Mouse (Mus musculus): ENCODE measurements around the gene Alg9. TPM values are rescaled to one million over a fixed set of nuclear protein-coding genes. Genes with fewer than 3 reads are reported as not detected.
A peak's percentile ranks its signal among the peaks of the same experiment; 100 is the strongest.
"Not testable (repeated sequence)": the region's sequence is repeated elsewhere in the genome, so short reads cannot be mapped to it uniquely, and the experiment has no call there.

Gene Alg9
- polyA plus RNA-seq, 2 experiments from 2014 or later = 9.2 to 9.9 TPM

DNA sequence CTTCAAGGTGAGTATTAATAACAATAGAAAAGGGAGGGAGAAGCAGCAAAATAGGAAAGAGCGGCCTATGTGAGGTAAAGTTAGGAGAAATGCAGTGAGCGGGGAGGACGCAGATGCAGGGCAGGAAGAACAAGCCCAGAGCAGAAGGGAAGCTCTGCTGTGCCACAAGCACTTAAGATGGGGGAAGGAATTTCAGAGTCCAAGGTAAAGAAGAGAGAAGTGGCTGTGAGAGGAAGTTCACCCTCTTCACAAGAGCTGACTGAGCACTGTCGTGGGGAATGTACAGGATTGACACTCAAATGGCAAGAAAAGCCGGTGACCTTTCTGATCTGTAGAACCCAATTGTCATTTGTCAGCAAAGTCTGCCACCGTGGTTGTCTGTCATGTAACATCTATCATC, 43.2 kb downstream of the Alg9 start:
- ATAC-seq = no peak

- no peak for ATAC-seq
These were observed 44.9 kb downstream of the Alg9 start for GRCm38 (mm10) chr9:50819716-50820115.

- no peak for ATAC-seq
These were observed 46.8 kb downstream of the Alg9 start for GRCm38 (mm10) chr9:50821651-50822050.

DNA sequence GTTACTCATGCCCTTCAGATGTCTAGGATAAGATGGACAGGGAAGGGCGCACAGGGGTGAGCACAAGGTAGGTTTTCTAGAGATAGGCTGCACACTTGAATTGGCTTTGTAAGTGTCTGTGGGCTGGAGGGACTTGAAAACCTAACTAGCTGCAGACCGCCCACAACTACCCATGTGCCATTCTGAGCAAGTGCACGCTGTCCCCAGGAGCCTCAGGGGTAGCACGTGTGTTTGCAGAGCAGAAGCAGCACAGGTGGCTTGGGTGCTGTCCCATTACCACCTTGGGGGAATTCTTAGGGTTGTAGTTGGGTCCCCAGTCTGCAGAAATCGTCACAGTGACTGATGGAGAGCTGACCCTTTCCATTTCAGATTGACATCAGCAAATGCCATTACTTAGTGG, 47.4 kb downstream of the Alg9 start:
- no peak for ATAC-seq

DNA sequence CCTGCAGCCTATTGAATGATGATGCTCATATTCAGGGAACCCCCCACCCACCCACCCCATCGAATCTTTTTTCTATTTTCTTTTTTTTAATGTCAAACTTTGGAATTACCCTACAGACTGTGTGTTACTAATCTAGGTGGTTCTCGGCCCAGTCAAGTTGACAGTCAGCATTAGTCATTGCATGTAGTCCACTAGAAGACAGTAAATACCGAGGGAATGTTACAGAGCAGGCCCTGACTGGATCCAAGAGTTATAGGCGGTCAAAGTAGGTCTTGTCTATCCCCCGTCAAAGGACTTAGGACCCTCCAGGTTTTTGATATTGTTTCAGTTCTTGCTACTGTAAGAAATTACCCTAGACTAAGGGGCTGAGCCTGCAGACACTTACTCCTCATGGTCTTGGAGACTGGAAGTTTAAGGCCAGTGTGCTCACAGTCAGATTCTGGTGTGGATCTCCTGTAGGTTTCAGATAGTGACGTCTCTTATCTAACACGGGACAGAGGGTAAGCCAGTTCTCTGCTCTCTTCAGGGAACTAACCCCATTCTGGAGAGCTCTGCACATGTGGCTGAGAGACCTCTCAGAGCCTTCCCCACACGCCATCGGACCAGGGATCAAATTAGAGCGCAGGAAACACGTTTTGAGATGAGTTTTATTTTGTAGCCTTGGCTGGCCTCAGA, 49.1 kb downstream of the Alg9 start:
- no peak for ATAC-seq

- ATAC-seq = no peak
These were observed 56.7 kb downstream of the Alg9 start for GRCm38 (mm10) chr9:50831514-50831913.

GRCm38 (mm10) chr9:50832162-50832561, 57.3 kb downstream of the Alg9 start:
- no peak for ATAC-seq

DNA sequence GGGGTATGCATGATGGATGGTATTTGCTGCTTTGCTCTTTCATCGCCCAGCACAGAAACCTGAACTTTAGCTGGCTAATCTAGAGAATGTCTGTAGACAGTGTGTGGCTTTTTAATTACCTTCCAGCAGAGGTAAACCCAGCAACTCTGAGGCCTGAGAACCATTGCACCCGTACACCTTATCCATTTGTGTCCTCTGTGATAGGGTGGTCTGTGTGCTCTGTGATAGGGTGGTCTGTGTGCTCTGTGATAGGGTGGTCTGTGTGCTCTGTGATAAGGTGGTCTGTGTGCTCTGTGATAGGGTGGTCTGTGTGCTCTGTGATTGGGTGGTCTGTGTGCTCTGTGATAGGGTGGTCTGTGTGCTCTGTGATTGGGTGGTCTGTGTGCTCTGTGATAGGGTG, 57.8 kb downstream of the Alg9 start:
- not testable (repeated sequence) for ATAC-seq

GRCm38 (mm10) chr9:50833786-50834185, 59.0 kb downstream of the Alg9 start:
- no peak for ATAC-seq

GRCm38 (mm10) chr9:50835068-50835705, 60.4 kb downstream of the Alg9 start:
- ATAC-seq = no peak

GRCm38 (mm10) chr9:50836097-50836496, 61.3 kb downstream of the Alg9 start:
- peak; percentile 71 for ATAC-seq

DNA sequence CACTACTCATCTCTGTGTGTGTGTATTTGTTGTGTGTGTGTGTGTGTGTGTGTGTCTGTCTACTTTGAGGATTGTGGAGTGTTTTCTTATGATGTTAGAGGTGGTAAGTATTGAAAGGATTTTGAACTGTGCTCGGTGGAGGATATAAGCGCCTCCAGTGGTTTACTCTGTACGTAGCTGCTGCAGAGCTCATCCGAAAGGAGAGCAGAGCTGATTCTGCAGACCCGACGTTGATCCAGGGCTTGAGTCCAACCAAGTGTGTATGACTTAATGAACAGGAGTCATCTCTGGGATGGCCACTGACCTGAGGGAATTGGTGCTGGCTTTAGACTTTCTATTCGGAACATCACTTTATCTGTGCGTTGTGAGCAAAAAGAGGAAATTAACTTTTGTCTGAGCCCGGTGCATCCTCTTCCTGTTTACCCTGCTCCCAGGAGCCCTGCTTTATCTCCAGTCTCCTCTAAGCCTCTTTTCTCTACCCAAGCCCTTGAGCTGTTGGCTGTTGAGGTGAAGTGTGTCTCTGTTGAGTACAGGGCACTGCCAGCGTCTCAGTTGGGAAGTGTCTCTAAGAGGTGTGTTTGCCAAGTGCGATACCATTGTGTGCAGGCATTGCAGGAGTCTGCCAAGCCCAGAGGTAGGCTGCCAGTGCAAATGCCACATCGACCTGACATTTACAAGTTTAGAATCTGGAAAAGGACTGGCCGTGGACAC, 66.4 kb downstream of the Alg9 start:
- ATAC-seq = peak; percentile 65

GRCm38 (mm10) chr9:50845081-50845480, 70.3 kb downstream of the Alg9 start, which contains the start of gene Ppp2r1b:
Gene Ppp2r1b (plus strand): TSS chr9:50845301.
- ATAC-seq = no peak

DNA sequence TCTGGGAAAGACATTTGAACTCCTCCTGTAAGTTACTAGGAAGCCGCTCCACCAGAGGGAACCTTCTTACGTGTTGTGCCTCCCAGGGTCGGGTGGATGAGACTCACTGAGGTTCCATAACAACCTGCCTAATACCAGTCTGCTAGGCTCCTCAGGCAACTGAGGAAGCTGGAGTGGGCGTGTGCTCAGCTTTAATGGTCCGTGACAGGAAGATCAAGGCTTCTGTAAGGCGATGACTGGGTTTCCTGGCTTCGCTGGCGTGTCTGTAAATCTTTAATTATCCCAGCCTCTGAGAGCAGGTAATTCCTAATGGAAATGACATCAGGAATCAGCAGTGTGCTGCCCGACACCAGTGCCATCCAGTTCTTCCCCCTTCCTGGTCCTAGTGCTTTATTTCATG, 70.7 kb downstream of the Alg9 start:
- no peak for ATAC-seq

GRCm38 (mm10) chr9:50847133-50847532, 72.3 kb downstream of the Alg9 start:
- no peak for ATAC-seq

- ATAC-seq = no peak
These were observed 73.0 kb downstream of the Alg9 start for GRCm38 (mm10) chr9:50847606-50848368.

DNA sequence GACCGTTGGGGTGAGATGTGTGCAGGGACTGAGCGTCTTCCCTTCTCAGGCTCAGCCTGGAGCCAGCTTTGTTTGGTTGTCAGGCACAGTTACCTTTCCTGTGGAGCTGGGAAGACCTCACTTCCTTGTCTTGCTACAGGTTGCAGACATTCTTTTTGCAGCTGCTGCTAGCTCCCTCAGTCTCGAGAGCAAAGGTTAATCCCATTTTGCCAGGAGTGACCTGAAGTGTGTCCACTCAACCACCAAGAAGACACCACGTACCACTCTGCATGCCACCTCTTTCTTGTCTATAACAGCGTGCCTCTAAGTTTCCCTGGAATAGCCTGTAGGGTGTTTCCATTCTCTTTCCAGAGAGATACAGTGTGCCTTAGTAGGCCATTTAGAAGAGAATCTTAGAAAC, 74.0 kb downstream of the Alg9 start:
- no peak for ATAC-seq

- peak; percentile 62 for ATAC-seq
These were observed 74.4 kb downstream of the Alg9 start for GRCm38 (mm10) chr9:50849249-50849648.

DNA sequence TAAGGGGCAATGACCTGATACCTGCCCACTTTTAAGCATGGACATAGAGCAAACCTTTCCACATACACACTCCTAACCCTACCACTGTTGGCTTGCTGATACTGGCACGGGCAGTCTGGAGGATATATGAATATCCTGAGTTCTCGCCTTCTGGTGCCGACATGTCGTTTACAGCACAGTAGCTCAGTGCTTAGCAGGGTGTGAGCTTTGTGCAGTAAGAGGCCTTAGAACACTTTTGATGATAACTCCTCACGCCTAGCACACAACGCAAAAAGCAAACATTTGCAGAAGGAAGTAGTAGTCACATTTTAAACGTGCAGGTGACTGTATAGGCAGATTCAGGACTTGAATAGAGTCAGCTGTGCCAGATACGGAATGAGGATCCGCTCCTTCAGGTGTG, 74.9 kb downstream of the Alg9 start:
- ATAC-seq = no peak

- ATAC-seq = no peak
These were observed 75.5 kb downstream of the Alg9 start for GRCm38 (mm10) chr9:50850271-50850670.

GRCm38 (mm10) chr9:50850713-50851112, 75.9 kb downstream of the Alg9 start:
- ATAC-seq = no peak

DNA sequence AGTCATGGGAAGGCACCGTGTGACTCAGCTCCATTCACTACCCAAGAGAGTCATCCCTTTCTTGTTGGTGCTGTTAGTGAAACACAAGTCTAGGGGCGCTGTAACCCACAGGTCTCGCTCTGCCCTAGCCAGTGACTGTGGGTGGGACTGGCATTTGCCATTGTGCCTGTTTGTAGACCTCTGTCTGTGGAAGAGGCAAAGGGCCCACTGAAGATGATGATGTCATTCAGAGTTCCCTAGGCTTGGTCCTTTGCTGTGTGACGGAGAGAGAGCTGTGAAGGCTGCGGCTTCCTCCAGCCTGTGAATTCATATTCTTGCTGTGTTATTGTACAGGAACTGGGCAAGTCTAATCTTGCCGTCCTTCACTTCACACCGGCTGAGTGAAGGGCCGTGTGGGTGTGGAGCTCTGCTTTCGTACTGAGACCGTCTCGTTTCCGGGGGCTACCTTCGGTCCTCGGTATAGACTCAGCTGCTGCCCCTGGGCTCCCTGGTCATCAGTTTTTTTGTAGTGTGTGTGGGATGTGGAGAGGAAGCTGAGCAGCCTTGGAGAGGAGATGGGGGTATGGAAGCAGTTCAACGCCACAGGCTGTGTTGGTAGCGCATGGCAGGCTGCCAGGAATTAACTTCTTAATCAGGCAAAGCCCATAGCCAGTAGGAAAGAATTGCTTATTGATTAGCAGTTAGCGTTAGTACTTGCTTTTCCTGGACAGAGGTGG, 78.0 kb downstream of the Alg9 start:
- peak; percentile 31 for ATAC-seq
